Mouse (Mus musculus) spleen, adult 12 weeks (tissue): ENCODE data around the gene Bmyc.
"Not testable (repeated sequence)": the region's sequence is repeated elsewhere in the genome, so short reads cannot be mapped to it uniquely, and the experiment has no call there.

Experiments
- DNase-seq: peaks from one replicate; pipeline ENCODE4 v3.0.0; 2022; ENCODE audit warnings: low spot score

Gene Bmyc

GRCm38 (mm10) chr2:25706643-25707481 is at the start of gene Bmyc:
TSS of gene Bmyc (plus strand) at chr2:25706739.
- peak; percentile 33 for DNase-seq

GRCm38 (mm10) chr2:25657246-25657645 is 49.3 kb upstream of the Bmyc start:
- no peak for DNase-seq

- DNase-seq: no peak
Measured at GRCm38 (mm10) chr2:25657652-25658051, 48.9 kb upstream of the Bmyc start, which contains the start of gene Lcn5. TSS of gene Lcn5 (plus strand) at chr2:25657952.

GRCm38 (mm10) chr2:25660279-25660678 is 46.3 kb upstream of the Bmyc start:
- DNase-seq: no peak

GRCm38 (mm10) chr2:25661245-25661970 is 45.1 kb upstream of the Bmyc start:
- DNase-seq: no peak

GRCm38 (mm10) chr2:25663511-25663910 is 43.0 kb upstream of the Bmyc start:
- DNase-seq: peak; percentile 9

- DNase-seq: no peak
Measured at GRCm38 (mm10) chr2:25664125-25664524, 42.4 kb upstream of the Bmyc start.

GRCm38 (mm10) chr2:25666516-25666915 is 40.0 kb upstream of the Bmyc start:
- no peak for DNase-seq

- DNase-seq: no peak
Measured at GRCm38 (mm10) chr2:25676486-25676885, 30.1 kb upstream of the Bmyc start, which contains the start of gene Lcn6. TSS of gene Lcn6 (plus strand) at chr2:25676786.

GRCm38 (mm10) chr2:25679559-25679958 is 27.0 kb upstream of the Bmyc start:
- DNase-seq: no peak

GRCm38 (mm10) chr2:25682426-25682825 is 24.1 kb upstream of the Bmyc start, which contains the start of gene Lcn10:
TSS of gene Lcn10 (plus strand) at chr2:25682726.
- DNase-seq: no peak

GRCm38 (mm10) chr2:25686941-25687340 is 19.6 kb upstream of the Bmyc start:
- no peak for DNase-seq

GRCm38 (mm10) chr2:25694605-25695004 is 11.9 kb upstream of the Bmyc start:
- DNase-seq: peak; percentile 29

GRCm38 (mm10) chr2:25696951-25697350 is 9.6 kb upstream of the Bmyc start:
- DNase-seq: no peak

- DNase-seq: no peak
Measured at GRCm38 (mm10) chr2:25698696-25699095, 7.8 kb upstream of the Bmyc start.

GRCm38 (mm10) chr2:25699743-25700142 is 6.8 kb upstream of the Bmyc start, which contains the start of gene Obp2a:
TSS of gene Obp2a (plus strand) at chr2:25700043.
- not testable (repeated sequence) for DNase-seq

GRCm38 (mm10) chr2:25701001-25701400 is 5.5 kb upstream of the Bmyc start:
- DNase-seq: no peak

GRCm38 (mm10) chr2:25703706-25704105 is 2.8 kb upstream of the Bmyc start:
- no peak for DNase-seq

- DNase-seq: no peak
Measured at GRCm38 (mm10) chr2:25708121-25708520, 1.6 kb downstream of the Bmyc start.

- DNase-seq: not testable (repeated sequence)
Measured at GRCm38 (mm10) chr2:25709056-25709455, 2.5 kb downstream of the Bmyc start.

GRCm38 (mm10) chr2:25709791-25710190 is 3.3 kb downstream of the Bmyc start:
- not testable (repeated sequence) for DNase-seq

GRCm38 (mm10) chr2:25711641-25712040 is 5.1 kb downstream of the Bmyc start:
- not testable (repeated sequence) for DNase-seq

GRCm38 (mm10) chr2:25717222-25717621 is 10.7 kb downstream of the Bmyc start:
- DNase-seq: no peak
